Mouse (Mus musculus) macrophage (primary cell): Measurements from ENCODE around the gene Ctf1. TPM values are rescaled to one million over a fixed set of nuclear protein-coding genes. Genes with fewer than 3 reads are reported as not detected.
"Not testable (repeated sequence)": the region's sequence is repeated elsewhere in the genome, so short reads cannot be mapped to it uniquely, and the experiment has no call there.

Source experiments
- H3K27ac ChIP-seq: fragments of 350-480 bp; formaldehyde crosslinking; 2 replicates; pipeline ENCODE4 v1.9.0; 2021
- H3K36me3 ChIP-seq: fragments of 350-480 bp; formaldehyde crosslinking; 2 replicates; pipeline ENCODE4 v1.9.0; 2021; ENCODE audit errors: inconsistent target
- H3K4me3 ChIP-seq: fragments of 350-480 bp; formaldehyde crosslinking; 2 replicates; pipeline ENCODE4 v1.9.0; 2021; ENCODE audit errors: inconsistent target
- H3K79me2 ChIP-seq: fragments of 350-480 bp; formaldehyde crosslinking; 2 replicates; pipeline ENCODE4 v1.9.0; 2021; ENCODE audit errors: inconsistent target
- WGBS: methylation state at CpG from one replicate; pipeline ENCODE4 v1.1.7; 2026; ENCODE audit warnings: inconsistent platforms; ENCODE audit not compliant: missing documents; 5-methylcytosine and 5-hydroxymethylcytosine counted together
- polyA plus RNA-seq: library from polyadenylated mRNA; stranded (reverse); fragments of 250-400 nt; gene quantifications from 3 replicates; pipeline ENCODE4 v1.2.4, GENCODE M21; 2018; ENCODE audit warnings: inconsistent platforms

Ctf1 gene
- polyA plus RNA-seq, 1 experiment from 2014 or later = not detected

DNA sequence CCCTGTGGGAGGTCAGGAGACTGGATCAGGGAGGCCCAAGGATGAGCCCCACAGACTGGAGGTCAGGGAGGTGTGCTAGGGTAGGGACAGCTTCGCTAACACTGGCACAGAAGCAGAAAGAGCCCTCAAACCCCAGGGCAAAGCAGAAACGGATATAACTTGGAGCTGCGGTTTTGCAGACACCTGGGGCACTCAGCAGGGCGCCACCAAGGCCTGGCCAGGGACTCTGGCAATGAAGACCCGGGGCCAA, 4.7 kb upstream of the Ctf1 start:
- peaks cover 4% of the 10 kb centered on the region; the same call in 1 of the 2 replicates for H3K36me3 ChIP-seq
- H3K27ac ChIP-seq = no peak overlapping the region
- H3K4me3 ChIP-seq = peak overlapping the region; percentile 44
- WGBS = 2% methylated on average over 5 of the region's 5 CpGs
- no peaks in the 10 kb centered on the region for H3K79me2 ChIP-seq

GRCm38 (mm10) chr7:127708207-127709078, 4.1 kb upstream of the Ctf1 start, which contains the start of gene Bcl7c:
Gene Bcl7c (minus strand): TSS chr7:127708933.
- no peak within 1 kb of the TSS for H3K27ac ChIP-seq
- peaks cover 4% of the 10 kb centered on the region; the same call in 1 of the 2 replicates for H3K36me3 ChIP-seq
- H3K4me3 ChIP-seq = peak within 1 kb of the TSS; percentile 44
- no peaks in the 10 kb centered on the region for H3K79me2 ChIP-seq
- WGBS = 2% methylated on average over 86 of the region's 90 CpGs

DNA sequence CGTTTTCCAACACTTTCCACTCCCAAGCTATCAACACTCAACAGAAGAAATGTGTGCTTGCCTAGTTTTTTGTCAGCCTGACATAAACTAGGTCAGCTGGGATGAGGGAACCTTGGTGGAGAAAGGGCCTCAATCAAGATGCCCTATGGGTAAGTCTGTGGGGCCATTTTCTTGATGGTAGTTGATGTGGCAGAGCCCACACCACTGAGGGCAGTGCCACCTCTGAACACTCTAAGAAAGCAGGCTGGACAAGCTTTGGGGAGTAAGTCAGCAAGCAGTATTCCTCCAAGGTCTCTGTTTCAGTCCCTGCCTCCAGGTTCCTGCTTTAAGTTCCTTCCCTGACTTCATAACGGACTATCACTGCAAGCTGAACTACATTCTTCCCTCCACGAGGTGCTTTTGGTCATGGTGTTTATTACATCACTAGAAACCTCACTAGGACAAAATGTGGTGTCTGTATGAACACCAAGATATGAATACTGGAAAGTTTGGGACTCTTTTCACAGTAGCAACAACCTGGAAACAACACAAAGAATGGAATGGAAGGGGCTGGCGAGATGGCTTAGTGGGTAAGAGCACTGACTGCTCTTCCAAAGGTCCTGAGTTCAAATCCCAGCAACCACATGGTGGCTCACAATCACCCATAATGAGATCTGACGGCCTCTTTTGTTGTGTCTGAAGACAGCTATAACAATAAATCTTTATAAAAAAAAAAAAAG, 3.1 kb upstream of the Ctf1 start:
- Histone ChIP-seq H3K4me3 (peak overlapping the region; percentile 21; the same call in 1 of the 2 replicates), H3K36me3 (peaks cover 3% of the 10 kb centered on the region; the same call in 1 of the 2 replicates), H3K79me2 (no peaks in the 10 kb centered on the region), H3K27ac (no peak overlapping the region)
- 58% methylated on average over 4 of the region's 5 CpGs for WGBS

DNA sequence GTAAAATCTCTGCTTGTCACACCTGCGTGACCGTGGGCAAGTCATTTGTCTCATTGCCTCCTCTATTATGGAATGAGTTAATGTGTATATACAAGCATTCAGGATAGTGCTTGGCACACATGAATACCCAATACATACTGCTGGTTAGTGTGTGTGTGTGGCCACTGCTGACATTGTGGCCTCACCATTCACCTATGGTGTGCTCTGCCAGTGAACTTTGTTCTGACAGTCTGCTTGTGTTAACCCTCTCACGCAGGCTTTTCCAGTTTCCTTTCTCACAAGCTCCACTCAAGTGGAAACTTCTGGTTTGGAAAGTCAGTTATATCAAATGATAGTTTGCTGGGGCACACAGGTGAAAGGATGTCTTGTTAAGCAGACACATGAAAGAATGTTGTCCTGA, 1.5 kb upstream of the Ctf1 start:
- Histone ChIP-seq H3K79me2 (no peaks in the 10 kb centered on the region), H3K36me3 (no peaks in the 10 kb centered on the region), H3K4me3 (no peak overlapping the region), H3K27ac (no peak overlapping the region)
- 97% methylated on average over 2 of the region's 3 CpGs for WGBS

GRCm38 (mm10) chr7:127711456-127711855, 1.1 kb upstream of the Ctf1 start:
- 32% methylated on average over 3 of the region's 3 CpGs for WGBS
- H3K79me2 ChIP-seq = no peaks in the 10 kb centered on the region
- no peak overlapping the region for H3K27ac ChIP-seq
- no peaks in the 10 kb centered on the region for H3K36me3 ChIP-seq
- H3K4me3 ChIP-seq = no peak overlapping the region

- H3K4me3 ChIP-seq = no peak overlapping the region
- no peak overlapping the region for H3K27ac ChIP-seq
- WGBS = 100% methylated on average over 4 of the region's 4 CpGs
- H3K79me2 ChIP-seq = no peaks in the 10 kb centered on the region
- H3K36me3 ChIP-seq = no peaks in the 10 kb centered on the region
Observed at GRCm38 (mm10) chr7:127714816-127715215, 2.3 kb downstream of the Ctf1 start.

- Histone ChIP-seq H3K27ac (no peak overlapping the region), H3K36me3 (no peaks in the 10 kb centered on the region), H3K79me2 (no peaks in the 10 kb centered on the region), H3K4me3 (no peak overlapping the region)
- 3% methylated on average over 34 of the region's 41 CpGs for WGBS
Observed at GRCm38 (mm10) chr7:127716992-127717391, 4.5 kb downstream of the Ctf1 start.

GRCm38 (mm10) chr7:127718339-127718738, 5.8 kb downstream of the Ctf1 start:
- no peak overlapping the region for H3K27ac ChIP-seq
- no peaks in the 10 kb centered on the region for H3K79me2 ChIP-seq
- no peaks in the 10 kb centered on the region for H3K36me3 ChIP-seq
- no peak overlapping the region for H3K4me3 ChIP-seq
- WGBS = 79% methylated on average over 6 of the region's 6 CpGs

- H3K27ac ChIP-seq = no peak overlapping the region
- H3K79me2 ChIP-seq = no peaks in the 10 kb centered on the region
- WGBS = 97% methylated on average over 6 of the region's 6 CpGs
- H3K4me3 ChIP-seq = no peak overlapping the region
- H3K36me3 ChIP-seq = no peaks in the 10 kb centered on the region
Observed at GRCm38 (mm10) chr7:127719258-127719657, 6.7 kb downstream of the Ctf1 start.

- Histone ChIP-seq H3K4me3 (no peak overlapping the region), H3K27ac (no peak overlapping the region), H3K36me3 (no peaks in the 10 kb centered on the region), H3K79me2 (no peaks in the 10 kb centered on the region)
- WGBS = 100% methylated on average over 2 of the region's 2 CpGs
Observed at GRCm38 (mm10) chr7:127725490-127725889, 13.0 kb downstream of the Ctf1 start.

DNA sequence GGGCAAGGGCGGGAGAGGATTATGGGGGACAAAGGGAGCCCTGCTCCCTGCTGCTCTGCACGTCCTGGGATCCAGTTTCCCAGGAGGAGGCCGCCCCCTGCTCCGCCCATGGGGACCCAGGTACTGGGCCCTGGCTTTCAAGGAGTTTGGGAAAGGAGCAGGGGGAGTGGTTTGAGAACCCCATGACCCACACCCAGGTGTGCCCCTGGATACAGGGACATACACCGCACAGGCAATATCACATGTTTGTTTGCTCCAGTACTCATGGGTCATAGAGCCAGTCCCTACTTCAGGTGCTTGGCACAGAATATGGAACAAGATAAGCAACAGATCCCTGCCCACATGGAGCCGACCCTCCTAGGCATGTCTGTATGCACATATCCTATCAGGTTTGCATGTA, 13.4 kb downstream of the Ctf1 start:
- 88% methylated on average over 6 of the region's 6 CpGs for WGBS
- no peaks in the 10 kb centered on the region for H3K36me3 ChIP-seq
- no peak overlapping the region for H3K4me3 ChIP-seq
- no peaks in the 10 kb centered on the region for H3K79me2 ChIP-seq
- H3K27ac ChIP-seq = no peak overlapping the region

GRCm38 (mm10) chr7:127727898-127728297, 15.4 kb downstream of the Ctf1 start:
- Histone ChIP-seq H3K79me2 (no peaks in the 10 kb centered on the region), H3K4me3 (no peak overlapping the region), H3K36me3 (no peaks in the 10 kb centered on the region), H3K27ac (no peak overlapping the region)
- 74% methylated on average over 4 of the region's 7 CpGs for WGBS

GRCm38 (mm10) chr7:127730170-127730569, 17.6 kb downstream of the Ctf1 start:
- no peak overlapping the region for H3K27ac ChIP-seq
- no peaks in the 10 kb centered on the region for H3K79me2 ChIP-seq
- no peaks in the 10 kb centered on the region for H3K36me3 ChIP-seq
- H3K4me3 ChIP-seq = no peak overlapping the region
- 86% methylated on average over 4 of the region's 4 CpGs for WGBS

DNA sequence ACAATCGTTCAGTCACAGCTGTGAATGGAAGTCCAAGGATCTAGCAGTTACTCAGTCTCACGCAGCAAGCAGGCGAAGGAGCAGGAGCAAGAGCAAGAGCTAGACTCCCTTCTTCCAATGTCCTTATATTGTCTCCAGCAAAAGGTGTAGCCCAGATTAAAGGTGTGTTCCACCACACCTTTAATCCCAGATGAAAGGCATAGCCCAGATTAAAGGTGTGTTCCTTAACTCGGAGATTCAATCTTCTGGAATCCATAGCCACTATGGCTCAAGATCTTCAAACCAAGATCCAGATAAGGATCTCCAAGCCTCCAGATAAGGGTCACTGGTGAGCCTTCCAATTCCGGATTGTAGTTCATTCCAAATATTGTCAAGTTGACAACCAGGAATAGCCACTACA, 19.5 kb downstream of the Ctf1 start, which contains the start of gene Ctf2:
Gene Ctf2, minus strand, starts transcription at position 101 of the 400 bp plus-strand sequence.
- WGBS = no CpG with 5 or more reads among the region's 5 CpGs

DNA sequence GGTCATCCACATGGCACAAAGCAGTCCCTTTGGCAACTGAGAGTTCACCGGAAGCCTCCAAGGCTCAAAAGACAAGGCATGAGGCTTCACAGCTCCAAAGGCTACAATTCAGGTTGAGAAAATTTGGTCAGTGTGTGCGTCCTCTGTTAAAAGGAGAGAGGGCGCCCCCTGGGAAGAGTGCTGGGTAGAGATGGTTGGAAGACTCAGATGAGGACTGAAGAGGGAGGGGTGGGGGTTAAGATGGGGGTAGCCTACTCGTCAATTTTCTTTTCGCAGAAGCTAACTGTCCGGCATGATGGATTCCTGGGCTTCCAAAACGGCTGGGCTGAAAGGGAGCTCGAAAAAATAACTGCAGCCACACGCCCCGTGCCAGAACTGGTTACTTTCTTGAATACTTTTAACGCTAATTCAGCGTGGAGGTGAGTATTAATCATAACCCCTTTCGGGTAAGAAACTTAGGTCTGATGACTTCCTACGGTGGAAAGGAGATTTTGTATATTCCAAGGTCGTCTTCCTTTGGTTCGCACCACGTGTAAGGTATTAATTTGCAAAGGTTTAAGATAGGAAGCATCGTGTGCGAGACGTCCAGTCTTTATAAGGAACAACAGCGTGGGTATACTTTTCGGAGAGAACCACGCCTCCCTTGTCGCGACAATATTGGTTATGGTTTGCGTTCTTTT, 32.0 kb downstream of the Ctf1 start, which contains the start of gene Fbxl19:
Gene Fbxl19, plus strand, starts transcription at position 178 of the 680 bp plus-strand sequence.
- no peaks in the 10 kb centered on the region for H3K36me3 ChIP-seq
- H3K4me3 ChIP-seq = peak within 1 kb of the TSS; percentile 77
- no peaks in the 10 kb centered on the region for H3K79me2 ChIP-seq
- 1% methylated on average over 23 of the region's 26 CpGs for WGBS
- H3K27ac ChIP-seq = peak within 1 kb of the TSS; percentile 77

More for the DNA sequence above, 19.5 kb downstream of the Ctf1 start, which contains the start of gene Ctf2:
- H3K36me3 ChIP-seq, H3K4me3 ChIP-seq, H3K79me2 ChIP-seq, H3K27ac ChIP-seq: not testable (repeated sequence)
